Mouse (Mus musculus): ENCODE measurements at regions not wholly inside any gene's neighbourhood (a gene's known extent, or its start where the extent isn't known, plus 50 kb on each side); places are given as distances from the start of the nearest gene placed in this dataset.

DNA sequence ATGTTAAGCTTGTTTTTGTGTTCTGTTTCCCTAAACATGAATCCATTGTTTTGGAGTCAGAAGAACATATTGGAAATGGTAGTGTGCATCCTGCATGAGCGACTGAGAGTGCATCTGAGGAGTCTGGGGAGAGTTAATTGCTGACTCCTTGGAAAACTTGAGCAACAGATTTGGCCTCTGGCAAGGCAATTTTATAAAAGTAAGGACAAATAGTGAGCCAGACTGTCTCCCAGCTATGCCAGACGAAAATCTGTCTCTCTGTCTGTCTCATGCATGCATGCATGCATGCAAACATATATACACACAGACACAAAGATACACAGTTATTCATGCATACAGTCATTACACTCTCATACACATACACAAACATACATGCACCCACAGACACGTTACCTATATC is 2232.7 kb downstream of the 4930444P10Rik start:
- H3K4me3 ChIP-seq (ENCODE audit: low read length): no peak overlapping the region
- WGBS: 79% methylated on average over 3 of the region's 3 CpGs
- no peaks in the 10 kb centered on the region for H3K27me3 ChIP-seq (ENCODE audit: control insufficient read depth, insufficient read depth, low read length)
- H3K27ac ChIP-seq (ENCODE audit: low read depth, low read length): no peak overlapping the region
- H3K36me3 ChIP-seq (ENCODE audit: control insufficient read depth, insufficient read depth, low read length): no peaks in the 10 kb centered on the region
- H3K4me2 ChIP-seq (replicated peaks; ENCODE audit: low read depth, low read length): no peak overlapping the region
- H3K9ac ChIP-seq (ENCODE audit: low read depth, low read length): no peak overlapping the region
- H3K9me3 ChIP-seq (ENCODE audit: control insufficient read depth, low read length): no peaks in the 10 kb centered on the region
- H3K4me1 ChIP-seq (ENCODE audit: control insufficient read depth, insufficient read depth, low read length): no peaks in the 10 kb centered on the region
- no peak for ATAC-seq (ENCODE audit: low FRiP score, low TSS enrichment)

DNA sequence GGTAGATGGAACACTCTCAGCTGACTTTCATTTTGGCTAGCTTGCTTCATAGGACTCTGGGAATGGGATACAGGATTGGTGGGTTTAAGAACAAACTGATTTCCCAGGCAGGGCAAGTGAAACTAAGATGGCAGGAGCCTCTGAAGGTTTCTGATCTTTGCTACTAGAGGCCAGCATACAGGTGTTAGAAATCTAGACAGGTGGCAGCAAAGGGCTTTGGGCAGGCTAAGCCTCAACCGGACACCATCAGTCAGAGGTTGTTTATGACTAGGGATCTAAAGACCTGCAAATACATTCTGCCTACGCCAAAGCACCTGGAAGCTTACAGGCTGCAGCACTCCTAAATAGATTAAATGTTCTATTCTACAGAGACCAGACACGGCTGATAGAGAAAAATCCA is 2233.4 kb downstream of the 4930444P10Rik start:
- no peak for ATAC-seq (ENCODE audit: low FRiP score, low TSS enrichment)
- H3K27ac ChIP-seq (ENCODE audit: low read depth, low read length): no peak overlapping the region
- H3K4me1 ChIP-seq (ENCODE audit: control insufficient read depth, insufficient read depth, low read length): no peaks in the 10 kb centered on the region

DNA sequence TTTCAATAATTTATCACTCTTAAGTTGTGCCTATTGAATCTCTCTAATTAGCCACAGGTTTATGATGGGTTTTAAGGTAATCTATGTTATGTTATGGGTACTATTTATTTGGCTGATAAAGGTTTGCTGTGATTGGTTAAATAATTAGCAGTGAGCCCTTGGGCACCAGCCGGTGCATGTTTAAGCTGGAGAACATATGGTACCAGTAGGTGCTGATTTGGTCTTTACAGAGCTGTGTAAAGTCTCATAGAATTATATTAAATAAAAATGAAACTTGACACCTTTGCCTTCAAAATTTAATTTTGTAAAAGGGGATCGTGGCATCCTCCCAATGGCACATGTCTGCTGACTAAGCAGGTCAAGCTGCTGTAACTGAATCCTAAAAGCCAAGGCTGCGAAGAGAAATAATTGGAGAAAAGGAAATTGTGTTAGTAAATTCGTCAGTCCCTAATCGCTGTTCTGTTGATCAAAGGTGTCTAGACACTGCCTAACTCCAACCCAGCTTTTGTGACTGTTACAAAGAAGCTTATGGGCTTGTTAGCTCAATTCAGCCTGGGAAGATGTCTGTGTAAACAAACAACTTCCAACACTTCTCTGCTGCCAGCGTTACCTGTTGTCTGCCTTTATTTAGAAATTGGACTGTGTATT is 2234.6 kb downstream of the 4930444P10Rik start:
- H3K4me3 ChIP-seq (ENCODE audit: low read length): no peak overlapping the region
- H3K9ac ChIP-seq (ENCODE audit: low read depth, low read length): no peak overlapping the region
- no peak for ATAC-seq (ENCODE audit: low FRiP score, low TSS enrichment)
- H3K4me1 ChIP-seq (ENCODE audit: control insufficient read depth, insufficient read depth, low read length): no peaks in the 10 kb centered on the region
- no peaks in the 10 kb centered on the region for H3K27me3 ChIP-seq (ENCODE audit: control insufficient read depth, insufficient read depth, low read length)
- H3K27ac ChIP-seq (ENCODE audit: low read depth, low read length): no peak overlapping the region
- no peak overlapping the region for H3K4me2 ChIP-seq (replicated peaks; ENCODE audit: low read depth, low read length)
- H3K9me3 ChIP-seq (ENCODE audit: control insufficient read depth, low read length): no peaks in the 10 kb centered on the region
- H3K36me3 ChIP-seq (ENCODE audit: control insufficient read depth, insufficient read depth, low read length): no peaks in the 10 kb centered on the region
- 35% methylated on average over 6 of the region's 6 CpGs for WGBS

More for the DNA sequence above, 2233.4 kb downstream of the 4930444P10Rik start:
- no peaks in the 10 kb centered on the region for H3K9me3 ChIP-seq (ENCODE audit: control insufficient read depth, low read length)
- no peak overlapping the region for H3K4me2 ChIP-seq (replicated peaks; ENCODE audit: low read depth, low read length)
- H3K36me3 ChIP-seq (ENCODE audit: control insufficient read depth, insufficient read depth, low read length): no peaks in the 10 kb centered on the region
- no peaks in the 10 kb centered on the region for H3K27me3 ChIP-seq (ENCODE audit: control insufficient read depth, insufficient read depth, low read length)
- 41% methylated on average over 3 of the region's 3 CpGs for WGBS
- no peak overlapping the region for H3K9ac ChIP-seq (ENCODE audit: low read depth, low read length)
- no peak overlapping the region for H3K4me3 ChIP-seq (ENCODE audit: low read length)

DNA sequence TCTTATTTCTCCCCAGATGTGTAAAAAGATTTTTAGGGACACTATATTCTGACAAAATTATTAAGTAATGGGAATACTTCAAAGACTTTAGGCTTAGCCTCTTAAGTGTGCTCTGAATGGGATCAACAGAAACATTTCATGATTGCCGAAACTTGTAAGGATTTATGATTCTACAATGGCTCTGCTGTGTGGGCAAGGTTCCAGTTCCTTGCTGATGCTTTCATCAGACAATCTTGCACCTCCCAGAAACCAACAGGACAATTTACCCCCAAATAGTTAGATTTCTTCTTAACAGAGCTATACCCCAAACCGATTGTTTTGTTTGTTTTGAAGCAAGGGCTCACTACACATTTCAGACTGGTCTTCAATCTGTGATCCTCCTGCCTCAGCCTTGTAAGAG is 2236.1 kb downstream of the 4930444P10Rik start:
- Histone ChIP-seq H3K27me3 (ENCODE audit: control insufficient read depth, insufficient read depth, low read length) (no peaks in the 10 kb centered on the region), H3K27ac (ENCODE audit: low read depth, low read length) (no peak overlapping the region), H3K9me3 (ENCODE audit: control insufficient read depth, low read length) (no peaks in the 10 kb centered on the region), H3K4me1 (ENCODE audit: control insufficient read depth, insufficient read depth, low read length) (no peaks in the 10 kb centered on the region), H3K4me2 (replicated peaks; ENCODE audit: low read depth, low read length) (no peak overlapping the region), H3K36me3 (ENCODE audit: control insufficient read depth, insufficient read depth, low read length) (no peaks in the 10 kb centered on the region), H3K9ac (ENCODE audit: low read depth, low read length) (no peak overlapping the region), H3K4me3 (ENCODE audit: low read length) (no peak overlapping the region)
- WGBS: 71% methylated on average over 2 of the region's 2 CpGs
- ATAC-seq (ENCODE audit: low FRiP score, low TSS enrichment): no peak

DNA sequence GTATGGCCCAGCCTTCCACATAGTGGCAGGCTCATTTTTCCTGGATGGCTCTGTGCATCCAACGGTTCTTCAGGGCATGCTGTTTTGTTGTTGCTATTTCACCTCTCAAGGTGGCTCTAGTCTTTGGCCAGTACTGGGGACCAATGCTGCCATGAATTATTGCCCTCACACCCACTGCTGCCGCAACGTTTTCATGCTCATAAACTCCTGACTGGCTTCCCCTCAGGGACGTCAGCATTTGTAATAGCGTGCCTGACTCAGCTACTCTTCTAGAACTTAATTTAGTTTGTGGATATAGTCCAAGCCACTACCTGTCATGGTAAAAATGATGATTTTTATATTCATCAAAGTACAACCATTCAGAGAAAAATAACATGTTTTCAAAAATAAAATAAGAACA is 2242.0 kb downstream of the 4930444P10Rik start:
- H3K36me3 ChIP-seq (ENCODE audit: control insufficient read depth, insufficient read depth, low read length): no peaks in the 10 kb centered on the region
- no peak overlapping the region for H3K27ac ChIP-seq (ENCODE audit: low read depth, low read length)
- 0 out of 2 replicates have a peak, but pooled peaks cover 5% of the 10 kb centered on the region for H3K4me1 ChIP-seq (ENCODE audit: control insufficient read depth, insufficient read depth, low read length)
- ATAC-seq (ENCODE audit: low FRiP score, low TSS enrichment): no peak
- H3K4me2 ChIP-seq (replicated peaks; ENCODE audit: low read depth, low read length): no peak overlapping the region
- no peak overlapping the region for H3K9ac ChIP-seq (ENCODE audit: low read depth, low read length)
- no peaks in the 10 kb centered on the region for H3K27me3 ChIP-seq (ENCODE audit: control insufficient read depth, insufficient read depth, low read length)
- no peaks in the 10 kb centered on the region for H3K9me3 ChIP-seq (ENCODE audit: control insufficient read depth, low read length)
- 27% methylated on average over 5 of the region's 5 CpGs for WGBS
- no peak overlapping the region for H3K4me3 ChIP-seq (ENCODE audit: low read length)

DNA sequence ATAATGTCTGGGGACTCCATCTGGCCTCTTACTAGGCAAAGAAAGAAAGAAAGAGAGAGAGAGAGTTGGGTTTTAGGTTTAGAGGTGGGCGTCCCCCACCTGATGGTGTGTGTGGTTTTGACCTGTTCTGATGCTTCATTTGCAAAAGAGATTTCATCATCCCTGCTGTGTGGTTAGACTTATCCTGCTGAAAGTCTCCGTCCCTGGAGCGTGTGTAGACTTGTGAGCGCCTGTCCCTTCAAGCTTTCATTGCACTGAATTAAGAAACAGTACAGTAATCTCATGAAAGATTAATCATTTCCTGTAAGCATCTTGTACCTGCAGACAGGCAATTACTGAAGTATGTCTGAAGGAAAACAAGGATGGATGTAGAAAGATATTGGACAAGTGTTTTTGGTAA is 2244.1 kb downstream of the 4930444P10Rik start:
- H3K36me3 ChIP-seq (ENCODE audit: control insufficient read depth, insufficient read depth, low read length): no peaks in the 10 kb centered on the region
- H3K4me3 ChIP-seq (ENCODE audit: low read length): no peak overlapping the region
- H3K4me2 ChIP-seq (replicated peaks; ENCODE audit: low read depth, low read length): no peak overlapping the region
- H3K9ac ChIP-seq (ENCODE audit: low read depth, low read length): no peak overlapping the region
- WGBS: 76% methylated on average over 4 of the region's 4 CpGs
- H3K4me1 ChIP-seq (ENCODE audit: control insufficient read depth, insufficient read depth, low read length): 0 out of 2 replicates have a peak, but pooled peaks cover 5% of the 10 kb centered on the region
- no peak overlapping the region for H3K27ac ChIP-seq (ENCODE audit: low read depth, low read length)
- ATAC-seq (ENCODE audit: low FRiP score, low TSS enrichment): no peak
- no peaks in the 10 kb centered on the region for H3K9me3 ChIP-seq (ENCODE audit: control insufficient read depth, low read length)
- no peaks in the 10 kb centered on the region for H3K27me3 ChIP-seq (ENCODE audit: control insufficient read depth, insufficient read depth, low read length)

DNA sequence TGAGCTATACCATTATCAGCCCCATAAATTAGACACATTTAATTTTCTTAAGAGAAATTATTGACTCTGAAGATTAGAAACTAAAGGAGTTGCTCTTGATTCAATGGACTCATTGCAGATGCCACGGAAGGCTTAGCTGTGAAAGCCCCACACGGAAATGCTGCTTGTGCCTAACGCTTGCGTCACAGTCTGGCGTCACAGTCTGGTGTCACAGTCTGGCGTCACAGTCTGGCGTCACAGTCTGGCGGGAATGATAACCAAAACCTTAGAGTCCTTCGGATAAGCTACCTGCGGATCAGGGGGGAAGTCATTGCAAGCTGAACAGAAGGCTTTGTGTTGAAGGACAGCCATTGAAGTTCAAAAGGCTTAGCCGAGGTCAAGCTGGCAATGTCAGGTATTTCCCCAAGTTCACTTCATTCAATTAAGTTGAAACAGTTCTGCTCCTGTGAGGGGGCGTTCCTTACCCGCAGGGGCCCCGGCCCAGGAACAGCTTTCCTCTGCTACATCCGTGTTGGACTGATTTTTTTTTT is 2246.7 kb downstream of the 4930444P10Rik start:
- H3K9ac ChIP-seq (ENCODE audit: low read depth, low read length): no peak overlapping the region
- no peak overlapping the region for H3K27ac ChIP-seq (ENCODE audit: low read depth, low read length)
- 0 out of 2 replicates have a peak, but pooled peaks cover 5% of the 10 kb centered on the region for H3K4me1 ChIP-seq (ENCODE audit: control insufficient read depth, insufficient read depth, low read length)
- ATAC-seq (ENCODE audit: low FRiP score, low TSS enrichment): no peak
- H3K27me3 ChIP-seq (ENCODE audit: control insufficient read depth, insufficient read depth, low read length): no peaks in the 10 kb centered on the region
- 74% methylated on average over 15 of the region's 15 CpGs for WGBS
- H3K4me3 ChIP-seq (ENCODE audit: low read length): no peak overlapping the region
- no peaks in the 10 kb centered on the region for H3K36me3 ChIP-seq (ENCODE audit: control insufficient read depth, insufficient read depth, low read length)
- H3K4me2 ChIP-seq (replicated peaks; ENCODE audit: low read depth, low read length): no peak overlapping the region
- no peaks in the 10 kb centered on the region for H3K9me3 ChIP-seq (ENCODE audit: control insufficient read depth, low read length)

DNA sequence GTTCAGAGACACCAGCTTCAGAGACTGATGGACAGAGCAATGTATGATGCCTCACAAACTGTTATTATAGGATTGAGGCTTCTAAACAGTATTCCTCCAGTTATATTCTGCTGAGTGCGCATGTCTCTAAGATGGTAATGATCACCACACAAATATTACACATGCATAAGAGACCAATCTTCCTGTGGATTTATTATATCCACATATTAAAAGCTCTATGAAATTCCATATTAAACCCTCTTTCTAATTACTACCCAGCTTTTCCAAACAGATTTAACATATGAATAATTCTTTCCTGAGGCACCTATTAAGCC is 2252.9 kb downstream of the 4930444P10Rik start:
- 95% methylated on average over 1 of the region's 1 CpGs for WGBS
- no peaks in the 10 kb centered on the region for H3K36me3 ChIP-seq (ENCODE audit: control insufficient read depth, insufficient read depth, low read length)
- H3K4me3 ChIP-seq (ENCODE audit: low read length): no peak overlapping the region
- H3K4me2 ChIP-seq (replicated peaks; ENCODE audit: low read depth, low read length): no peak overlapping the region
- no peak for ATAC-seq (ENCODE audit: low FRiP score, low TSS enrichment)
- no peaks in the 10 kb centered on the region for H3K4me1 ChIP-seq (ENCODE audit: control insufficient read depth, insufficient read depth, low read length)
- H3K27ac ChIP-seq (ENCODE audit: low read depth, low read length): no peak overlapping the region
- no peaks in the 10 kb centered on the region for H3K9me3 ChIP-seq (ENCODE audit: control insufficient read depth, low read length)
- no peak overlapping the region for H3K9ac ChIP-seq (ENCODE audit: low read depth, low read length)
- H3K27me3 ChIP-seq (ENCODE audit: control insufficient read depth, insufficient read depth, low read length): no peaks in the 10 kb centered on the region

DNA sequence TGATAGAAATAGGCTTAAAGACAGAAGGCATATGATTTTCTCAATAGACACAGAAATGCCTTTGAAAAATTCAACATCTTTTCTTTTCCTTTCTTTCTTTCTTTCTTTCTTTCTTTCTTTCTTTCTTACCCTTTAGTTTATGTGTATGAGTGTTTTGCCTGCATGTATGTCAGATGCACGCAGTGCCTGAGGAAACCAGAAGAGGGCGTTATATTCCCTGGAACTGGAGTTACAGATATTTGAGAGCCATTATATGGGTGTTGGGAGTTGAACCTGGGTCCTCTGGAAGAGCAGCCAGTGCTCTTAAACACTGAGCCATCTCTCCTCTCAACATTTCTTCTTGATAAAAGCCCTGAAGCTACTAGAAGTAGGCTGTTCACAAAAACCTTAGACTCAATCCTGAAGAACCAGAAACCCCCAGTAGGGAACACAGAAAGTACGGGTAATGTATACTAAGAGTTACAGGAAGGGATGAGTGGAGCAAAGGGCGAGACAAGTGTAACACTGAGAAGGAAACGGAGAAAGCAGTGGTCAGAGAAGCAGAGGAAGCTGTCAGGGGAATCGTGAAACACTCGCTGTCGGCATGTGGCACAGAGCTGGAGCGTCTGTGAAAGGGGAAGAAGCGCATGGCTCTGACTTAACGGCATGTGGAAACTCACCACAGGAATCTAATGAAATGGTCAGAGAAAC is 2253.4 kb downstream of the 4930444P10Rik start:
- Histone ChIP-seq H3K36me3 (ENCODE audit: control insufficient read depth, insufficient read depth, low read length) (no peaks in the 10 kb centered on the region), H3K27me3 (ENCODE audit: control insufficient read depth, insufficient read depth, low read length) (no peaks in the 10 kb centered on the region), H3K4me3 (ENCODE audit: low read length) (no peak overlapping the region), H3K27ac (ENCODE audit: low read depth, low read length) (no peak overlapping the region), H3K4me1 (ENCODE audit: control insufficient read depth, insufficient read depth, low read length) (no peaks in the 10 kb centered on the region), H3K9me3 (ENCODE audit: control insufficient read depth, low read length) (no peaks in the 10 kb centered on the region), H3K9ac (ENCODE audit: low read depth, low read length) (no peak overlapping the region), H3K4me2 (replicated peaks; ENCODE audit: low read depth, low read length) (no peak overlapping the region)
- no peak for ATAC-seq (ENCODE audit: low FRiP score, low TSS enrichment)
- 60% methylated on average over 11 of the region's 11 CpGs for WGBS

All from kidney, embryonic 14.5 days (tissue).